Mouse (Mus musculus) heart, adult 2 months (tissue): ENCODE results near the gene Ggn. TPM values are rescaled to one million over a fixed set of nuclear protein-coding genes. Genes with fewer than 3 reads are reported as not detected.
A peak's percentile ranks its signal among the peaks of the same experiment; 100 is the strongest.
"Not testable (repeated sequence)": the region's sequence is repeated elsewhere in the genome, so short reads cannot be mapped to it uniquely, and the experiment has no call there.

Experiments used
- DNase-seq, 2 experiments: peaks; one replicate each; pipeline ENCODE4 v3.0.0; 2021
- H3K27ac ChIP-seq: fragments of 200-600 bp; 2 replicates; pipeline ENCODE4 v1.8.1; 2022
- H3K27me3 ChIP-seq: fragments of 200-500 bp; 2 replicates; pipeline ENCODE4 v1.6.1; 2012; ENCODE audit warnings: mild to moderate bottlenecking, low read length, inconsistent platforms, mixed read lengths; ENCODE audit not compliant: control insufficient read depth, insufficient read depth
- H3K36me3 ChIP-seq: fragments of 200-500 bp; 2 replicates; pipeline ENCODE4 v1.6.1; 2012; ENCODE audit warnings: low read length, inconsistent platforms; ENCODE audit not compliant: control insufficient read depth, insufficient read depth
- H3K4me1 ChIP-seq: fragments of 200-500 bp; 2 replicates; pipeline ENCODE4 v1.6.1; 2011; ENCODE audit warnings: low read length; ENCODE audit not compliant: control insufficient read depth, insufficient read depth
- H3K4me3 ChIP-seq: fragments of 200-600 bp; 2 replicates; pipeline ENCODE4 v1.8.1; 2022
- H3K79me2 ChIP-seq: fragments of 200-500 bp; replicated peaks from 2 replicates; pipeline ENCODE4 v1.6.1; 2012; ENCODE audit warnings: mild to moderate bottlenecking, inconsistent platforms, low read length, moderate library complexity, mixed read lengths; ENCODE audit not compliant: control insufficient read depth, insufficient read depth
- H3K9ac ChIP-seq: fragments of 200-500 bp; 2 replicates; pipeline ENCODE4 v1.6.1; 2012; ENCODE audit warnings: low read depth, mild to moderate bottlenecking, control low read depth, inconsistent platforms, low read length, mixed read lengths
- CTCF ChIP-seq: fragments of 200-600 bp; IDR thresholded peaks from 2 replicates; pipeline ENCODE4 v1.8.1; 2022; ENCODE audit warnings: antibody characterized with exemption, mild to moderate bottlenecking, moderate library complexity
- EP300 ChIP-seq: fragments of 200-500 bp; IDR thresholded peaks from 2 replicates; pipeline ENCODE4 v1.6.1; 2011; ENCODE audit warnings: low read depth, low read length, control low read depth; ENCODE audit not compliant: insufficient read depth
- POLR2A ChIP-seq: fragments of 200-500 bp; IDR thresholded peaks from 2 replicates; pipeline ENCODE4 v1.6.1; 2011; ENCODE audit warnings: mild to moderate bottlenecking, low read depth, low read length, control low read depth; ENCODE audit not compliant: insufficient read depth
- WGBS: fragments of 180-500 bp; shearing (Covaris S2); methylation state at CpG from one replicate; pipeline ENCODE4 v1.1.7; 2018; 5-methylcytosine and 5-hydroxymethylcytosine counted together
- intact Hi-C: fragments of 180-260 bp; cut with DNase I; formaldehyde crosslinking; loops from one replicate; pipeline ENCODE4 v1.15.1; 2025
- polyA plus RNA-seq: library from polyadenylated mRNA; depleted of rRNA; stranded (reverse); fragments of >200 nt; gene quantifications from 2 replicates; pipeline ENCODE4 v1.2.3, GENCODE M21; 2012
- total RNA-seq, 2 experiments: library from RNA; stranded (reverse); gene quantifications; 2 replicates each; pipeline ENCODE4 v1.2.3; 2021

The Ggn gene
- total and polyA plus RNA-seq, 3 experiments, result 0.18 to 0.43 (median 0.29) TPM

GRCm38 (mm10) chr7:29202577-29202976 is 32.6 kb downstream of the Ggn start:
- H3K4me3 ChIP-seq, result no peak overlapping the region
- no peaks in the 10 kb centered on the region for H3K27me3 ChIP-seq
- intact Hi-C loops, result no loop called here
- TF ChIP-seq EP300 (no peak), POLR2A (no peak), CTCF (no peak)
- H3K36me3 ChIP-seq, result no peaks in the 10 kb centered on the region
- H3K79me2 ChIP-seq, result no peaks in the 10 kb centered on the region
- H3K9ac ChIP-seq, result no peak overlapping the region
- no peak for DNase-seq
- no peaks in the 10 kb centered on the region for H3K4me1 ChIP-seq
- 74% methylated on average over 6 of the region's 6 CpGs for WGBS
- H3K27ac ChIP-seq, result no peak overlapping the region

- H3K4me1 ChIP-seq, H3K9ac ChIP-seq, H3K27me3 ChIP-seq, H3K79me2 ChIP-seq, H3K36me3 ChIP-seq: not testable (repeated sequence)
- Histone ChIP-seq H3K4me3 (peak overlapping the region; percentile 44), H3K27ac (peak overlapping the region; percentile 84)
- peak in 1 of 2 experiments; percentile 56 for DNase-seq
- 24% methylated on average over 12 of the region's 15 CpGs for WGBS
- intact Hi-C loops, result loop anchor here (1.0 kb wide), 1 partner anchor 20 kb away; no protein-coding TSS in a partner anchor
Measured at GRCm38 (mm10) chr7:29211013-29211412, 41.0 kb downstream of the Ggn start.

- DNase-seq, result peak; percentile 87 to 92
- H3K36me3 ChIP-seq, result no peaks in the 10 kb centered on the region
- intact Hi-C loops, result loop anchor here (1.0 kb wide), 1 partner anchor 20 kb away; no protein-coding TSS in a partner anchor
- WGBS, result 5% methylated on average over 34 of the region's 34 CpGs
- H3K27ac ChIP-seq, result peak overlapping the region; percentile 84
- H3K4me1 ChIP-seq, result no peaks in the 10 kb centered on the region
- peak overlapping the region; percentile 44 for H3K4me3 ChIP-seq
- H3K9ac ChIP-seq, result peak overlapping the region; percentile 37
- no peaks in the 10 kb centered on the region for H3K27me3 ChIP-seq
- TF ChIP-seq CTCF, result no peak
- TF ChIP-seq POLR2A, result peak; percentile 75
- 0 out of 2 replicates have a peak, but pooled peaks have one; percentile 6 for TF ChIP-seq EP300
- no peaks in the 10 kb centered on the region for H3K79me2 ChIP-seq
Measured at GRCm38 (mm10) chr7:29211415-29212198, 41.6 kb downstream of the Ggn start.

GRCm38 (mm10) chr7:29212199-29212765 is 42.3 kb downstream of the Ggn start:
- peak overlapping the region; percentile 44 for H3K4me3 ChIP-seq
- H3K4me1 ChIP-seq, result no peaks in the 10 kb centered on the region
- H3K36me3 ChIP-seq, result no peaks in the 10 kb centered on the region
- 34% methylated on average over 26 of the region's 26 CpGs for WGBS
- peak overlapping the region; percentile 84 for H3K27ac ChIP-seq
- H3K9ac ChIP-seq, result no peak overlapping the region
- peak in 1 of 2 experiments; percentile 12 for DNase-seq
- H3K27me3 ChIP-seq, result no peaks in the 10 kb centered on the region
- intact Hi-C loops, result no loop called here
- H3K79me2 ChIP-seq, result no peaks in the 10 kb centered on the region
- TF ChIP-seq EP300, result no peak
- TF ChIP-seq CTCF, result no peak
- TF ChIP-seq POLR2A, result no peak

GRCm38 (mm10) chr7:29212775-29213560 is 43.0 kb downstream of the Ggn start:
- DNase-seq, H3K27me3 ChIP-seq, H3K36me3 ChIP-seq, H3K4me3 ChIP-seq, intact Hi-C loops, H3K4me1 ChIP-seq, H3K27ac ChIP-seq, H3K9ac ChIP-seq, H3K79me2 ChIP-seq: not testable (repeated sequence)
- WGBS, result 38% methylated on average over 40 of the region's 40 CpGs

- Histone ChIP-seq H3K27me3 (no peaks in the 10 kb centered on the region), H3K4me3 (no peak within 1 kb of the TSS), H3K9ac (no peak within 1 kb of the TSS), H3K36me3 (no peaks in the 10 kb centered on the region), H3K4me1 (no peaks in the 10 kb centered on the region), H3K27ac (no peak within 1 kb of the TSS), H3K79me2 (no peaks in the 10 kb centered on the region)
- TF ChIP-seq CTCF (no peak), EP300 (no peak), POLR2A (no peak)
- DNase-seq, result no peak
- intact Hi-C loops, result no loop called here
- WGBS, result 19% methylated on average over 20 of the region's 20 CpGs
Measured at GRCm38 (mm10) chr7:29213675-29214082, 43.7 kb downstream of the Ggn start, which contains the start of gene Catsperg1. Gene Catsperg1, minus strand, starts transcription at chr7:29214035.
